Mouse (Mus musculus) embryonic facial prominence, embryonic 11.5 days (tissue): ENCODE data around the gene Snu13. TPM values are rescaled to one million over a fixed set of nuclear protein-coding genes. Genes with fewer than 3 reads are reported as not detected.

ENCODE experiments used
- ATAC-seq: fragments of 200-750 bp; cut with Nextera tagmentation; replicated peaks from 2 replicates; pipeline ENCODE4 v1.8.0; 2017; ENCODE audit warnings: low read depth; ENCODE audit not compliant: insufficient number of reproducible peaks, low FRiP score, low TSS enrichment
- DNase-seq: peaks from one replicate; pipeline ENCODE4 v3.0.0-alpha.2; 2015; ENCODE audit warnings: low spot score
- H3K27ac ChIP-seq: fragments of 300-500 bp; sonication (generic); replicated peaks from 2 replicates; pipeline ENCODE4 v1.5.1; 2014; ENCODE audit warnings: mild to moderate bottlenecking, low read depth, low read length, control low read depth
- H3K27me3 ChIP-seq: fragments of 300-500 bp; sonication (generic); 2 replicates; pipeline ENCODE4 v1.6.1; 2014; ENCODE audit warnings: mild to moderate bottlenecking, low read length, moderate library complexity, mixed read lengths; ENCODE audit not compliant: control insufficient read depth, insufficient read depth
- H3K36me3 ChIP-seq: fragments of 300-500 bp; sonication (generic); replicated peaks from 2 replicates; pipeline ENCODE4 v1.6.1; 2014; ENCODE audit warnings: low read depth, mild to moderate bottlenecking, low read length, moderate library complexity, mixed read lengths; ENCODE audit not compliant: control insufficient read depth, insufficient read depth
- H3K4me1 ChIP-seq: fragments of 300-500 bp; sonication (generic); 2 replicates; pipeline ENCODE4 v1.6.1; 2014; ENCODE audit warnings: low read length, mixed read lengths; ENCODE audit not compliant: control insufficient read depth, insufficient read depth
- H3K4me2 ChIP-seq: fragments of 300-500 bp; sonication (generic); 2 replicates; pipeline ENCODE4 v1.6.1; 2014; ENCODE audit warnings: low read depth, mild to moderate bottlenecking, control low read depth, low read length, moderate library complexity
- H3K4me3 ChIP-seq: fragments of 300-500 bp; sonication (generic); 2 replicates; pipeline ENCODE4 v1.5.1; 2014; ENCODE audit warnings: low read depth, low read length, control low read depth
- H3K9ac ChIP-seq: fragments of 300-500 bp; sonication (generic); replicated peaks from 2 replicates; pipeline ENCODE4 v1.6.1; 2014; ENCODE audit warnings: mild to moderate bottlenecking, control low read depth, low read length
- H3K9me3 ChIP-seq: fragments of 300-500 bp; sonication (generic); replicated peaks from 2 replicates; pipeline ENCODE4 v1.6.1; 2016; ENCODE audit warnings: mild to moderate bottlenecking, low read length, inconsistent platforms, mixed read lengths; ENCODE audit not compliant: control insufficient read depth
- WGBS: fragments of 180-500 bp; shearing (Covaris S2); extraction: QIAGEN DNeasy Blood & Tissue Kit; methylation state at CpG from one replicate; pipeline ENCODE4 v1.1.7; 2014; 5-methylcytosine and 5-hydroxymethylcytosine counted together
- polyA plus RNA-seq: library from polyadenylated mRNA; unstranded; fragments of >200 nt; fragmentation: Nextera tagmentation; extraction: Ambion mirVana; gene quantifications from 2 replicates; pipeline ENCODE4 v1.2.1, GENCODE M21; 2014

Gene Snu13
- polyA plus RNA-seq = 342 and 357 TPM in 2 replicates

DNA sequence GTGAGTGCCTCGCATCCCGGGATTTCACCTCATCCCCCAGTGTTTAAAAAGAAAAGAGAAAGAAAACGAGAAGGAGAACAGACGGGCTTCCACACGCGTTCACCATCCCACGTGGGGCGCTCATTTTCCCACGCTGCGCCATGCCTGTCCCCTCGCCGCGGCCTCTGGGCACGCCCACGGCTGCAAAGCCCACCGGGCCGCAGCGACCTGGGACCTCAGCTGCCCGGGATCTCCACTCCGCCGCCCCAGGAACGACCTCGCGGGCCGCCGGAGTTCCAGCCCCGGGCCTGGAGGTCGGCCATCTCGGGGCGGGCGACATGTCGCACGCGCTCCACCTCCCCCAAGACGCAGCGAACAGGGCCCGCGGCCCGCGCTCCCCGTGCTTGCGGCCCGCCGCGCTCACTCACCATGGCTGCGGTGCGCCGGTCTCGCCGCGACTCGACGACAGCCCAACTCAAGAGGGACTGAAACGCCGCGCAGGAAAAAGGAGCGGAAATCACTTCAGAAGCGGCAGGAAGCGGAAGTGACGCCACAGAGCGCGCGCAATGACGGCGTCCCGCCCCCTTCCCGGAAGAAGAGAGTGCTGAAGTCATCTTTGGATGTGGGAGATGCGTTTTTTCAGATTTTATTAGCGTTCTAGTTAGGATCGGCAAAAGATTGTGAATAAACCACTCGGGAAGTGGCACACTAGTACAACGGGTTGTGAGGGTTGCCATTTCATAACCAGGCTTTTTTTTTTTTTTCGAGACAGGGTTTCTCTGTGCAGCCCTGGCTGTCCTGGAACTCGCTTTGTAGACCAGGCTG lies at the start of gene Snu13:
Gene Snu13, minus strand, starts transcription at position 519 of the 804 bp plus-strand sequence.
- peak within 1 kb of the TSS; percentile 83 for H3K27ac ChIP-seq
- DNase-seq (peak; percentile 94), ATAC-seq (peak; percentile 49)
- WGBS = under 1% methylated on average over 74 of the region's 74 CpGs
- peaks cover 3% of the 10 kb centered on the region for H3K4me1 ChIP-seq
- peak within 1 kb of the TSS; percentile 97 for H3K9ac ChIP-seq
- peaks cover 3% of the 10 kb centered on the region; the same call in 1 of the 2 replicates for H3K36me3 ChIP-seq
- peak within 1 kb of the TSS; percentile 94 for H3K4me2 ChIP-seq
- peak within 1 kb of the TSS; percentile 99 for H3K4me3 ChIP-seq
- H3K27me3 ChIP-seq = no peaks in the 10 kb centered on the region
- H3K9me3 ChIP-seq = no peaks in the 10 kb centered on the region

DNA sequence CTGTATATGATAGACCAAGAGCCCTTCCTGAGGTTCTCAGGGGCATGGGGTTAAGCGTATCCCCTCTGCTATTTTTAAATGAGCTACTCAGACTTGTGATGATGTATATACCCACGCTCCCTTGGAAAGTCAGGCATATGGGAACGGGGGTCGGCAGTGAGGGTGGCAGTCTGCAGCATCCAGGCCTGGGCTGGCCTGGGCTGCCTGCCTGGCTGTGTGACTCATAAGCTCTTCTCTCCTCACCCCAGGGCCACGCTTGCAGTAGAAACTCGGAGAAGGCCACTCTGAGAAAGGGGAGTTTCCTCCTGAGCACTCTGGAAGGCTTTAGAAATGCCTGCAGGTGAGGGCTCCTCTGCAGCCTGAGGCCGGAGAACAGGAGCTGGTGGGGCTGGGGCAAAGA lies 43.7 kb upstream of the Snu13 start:
- Histone ChIP-seq H3K27me3 (no peaks in the 10 kb centered on the region), H3K27ac (no peak overlapping the region), H3K4me2 (no peak overlapping the region), H3K4me3 (no peak overlapping the region), H3K9ac (no peak overlapping the region), H3K4me1 (no peaks in the 10 kb centered on the region), H3K36me3 (no peaks in the 10 kb centered on the region), H3K9me3 (no peaks in the 10 kb centered on the region)
- ATAC-seq (no peak), DNase-seq (no peak)
- WGBS = 78% methylated on average over 7 of the region's 7 CpGs

DNA sequence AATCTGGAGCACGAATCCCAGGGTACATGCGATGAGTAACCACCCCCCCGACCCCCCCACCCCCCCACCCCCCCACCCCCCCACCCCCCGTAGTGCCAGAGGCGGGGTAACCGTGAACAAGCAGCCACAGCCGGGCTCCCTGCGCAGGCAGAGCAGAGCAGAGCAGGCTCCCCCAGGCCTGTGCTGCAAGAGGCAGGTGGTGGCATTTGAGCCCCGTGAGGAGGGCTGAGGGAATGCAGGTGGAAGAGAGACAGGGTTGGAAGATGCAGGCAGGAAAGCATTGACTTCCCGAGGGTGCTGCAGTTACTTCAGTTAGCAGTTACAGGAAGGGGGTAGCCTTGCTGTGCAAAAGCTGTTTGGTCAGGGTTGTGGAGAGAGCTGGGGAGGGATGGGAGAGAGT lies 39.9 kb upstream of the Snu13 start:
- ATAC-seq = no peak
- 8% methylated on average over 10 of the region's 10 CpGs for WGBS
- Histone ChIP-seq H3K4me2 (no peak overlapping the region), H3K9ac (no peak overlapping the region), H3K9me3 (no peaks in the 10 kb centered on the region), H3K4me3 (no peak overlapping the region), H3K4me1 (no peaks in the 10 kb centered on the region), H3K27me3 (no peaks in the 10 kb centered on the region), H3K36me3 (no peaks in the 10 kb centered on the region), H3K27ac (no peak overlapping the region)
- DNase-seq = peak; percentile 38

DNA sequence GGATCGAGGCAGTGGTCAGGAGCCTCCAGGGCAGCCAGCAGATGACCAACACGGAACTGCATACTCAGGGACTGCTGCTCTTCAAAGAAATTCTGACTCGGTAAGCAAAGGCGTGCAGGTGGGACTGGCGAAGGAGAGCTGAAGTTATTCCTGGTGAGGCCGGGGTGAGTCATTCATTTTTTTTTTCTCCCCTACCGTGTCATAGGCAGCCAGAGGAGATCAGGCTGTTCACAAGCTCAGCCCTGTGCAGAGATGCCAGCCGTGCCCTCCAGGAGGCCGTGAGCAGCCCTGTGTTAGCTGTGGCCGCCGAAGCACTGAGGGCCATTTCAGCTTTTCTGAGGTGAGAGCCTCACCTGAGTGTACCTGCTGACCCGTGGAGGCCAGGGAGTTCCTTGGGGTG lies 38.7 kb upstream of the Snu13 start:
- H3K4me3 ChIP-seq = no peak overlapping the region

DNA sequence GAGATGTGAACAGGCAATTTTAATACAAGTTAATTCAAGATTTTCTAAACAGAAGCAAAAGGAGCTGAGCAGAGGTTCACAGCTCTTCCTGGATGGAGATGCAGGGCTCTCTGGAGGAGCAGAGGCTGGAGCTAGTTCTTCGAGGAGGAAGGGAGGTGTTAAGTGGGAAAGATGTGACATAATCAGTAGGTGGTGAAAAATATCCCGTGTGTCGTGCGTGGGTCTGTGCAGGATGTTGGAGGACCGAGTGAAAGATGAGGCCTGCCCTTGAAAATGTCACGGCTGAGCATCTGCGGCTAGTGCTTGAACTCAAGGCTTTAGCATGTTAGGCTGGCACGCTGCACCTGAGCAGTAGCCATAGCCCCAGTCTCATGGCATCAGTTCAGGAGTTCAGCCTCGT lies 38.2 kb upstream of the Snu13 start:
- Histone ChIP-seq H3K4me2 (no peak overlapping the region), H3K4me1 (no peaks in the 10 kb centered on the region)
- whole genome bisulfite sequencing = 87% methylated on average over 9 of the region's 9 CpGs

More for the DNA sequence above, 38.7 kb upstream of the Snu13 start:
- Histone ChIP-seq H3K27ac (no peak overlapping the region), H3K27me3 (no peaks in the 10 kb centered on the region), H3K9ac (no peak overlapping the region), H3K36me3 (no peaks in the 10 kb centered on the region), H3K4me1 (no peaks in the 10 kb centered on the region), H3K4me2 (no peak overlapping the region), H3K9me3 (no peaks in the 10 kb centered on the region)
- DNase-seq (no peak), ATAC-seq (no peak)
- WGBS = 82% methylated on average over 12 of the region's 12 CpGs

GRCm38 (mm10) chr15:82081161-82081560 lies 33.8 kb upstream of the Snu13 start:
- H3K27ac ChIP-seq = no peak overlapping the region
- H3K9me3 ChIP-seq = no peaks in the 10 kb centered on the region
- no peaks in the 10 kb centered on the region for H3K27me3 ChIP-seq
- no peak overlapping the region for H3K4me3 ChIP-seq
- H3K9ac ChIP-seq = no peak overlapping the region
- DNase-seq = peak; percentile 29
- 0 out of 2 replicates have a peak, but pooled peaks have one; percentile 39 for ATAC-seq
- H3K4me1 ChIP-seq = no peaks in the 10 kb centered on the region
- H3K4me2 ChIP-seq = no peak overlapping the region
- H3K36me3 ChIP-seq = no peaks in the 10 kb centered on the region
- 36% methylated on average over 7 of the region's 7 CpGs for WGBS

More for the DNA sequence above, 38.2 kb upstream of the Snu13 start:
- no peaks in the 10 kb centered on the region for H3K36me3 ChIP-seq
- ATAC-seq (no peak), DNase-seq (no peak)
- H3K9ac ChIP-seq = no peak overlapping the region
- H3K9me3 ChIP-seq = no peaks in the 10 kb centered on the region
- H3K27me3 ChIP-seq = no peaks in the 10 kb centered on the region
- no peak overlapping the region for H3K27ac ChIP-seq
- H3K4me3 ChIP-seq = no peak overlapping the region

GRCm38 (mm10) chr15:82079883-82080282 lies 32.5 kb upstream of the Snu13 start:
- no peaks in the 10 kb centered on the region for H3K9me3 ChIP-seq
- 54% methylated on average over 10 of the region's 10 CpGs for WGBS
- H3K4me1 ChIP-seq = no peaks in the 10 kb centered on the region
- ATAC-seq (no peak), DNase-seq (peak; percentile 35)
- no peak overlapping the region for H3K9ac ChIP-seq
- H3K27me3 ChIP-seq = no peaks in the 10 kb centered on the region
- H3K4me3 ChIP-seq = no peak overlapping the region
- no peaks in the 10 kb centered on the region for H3K36me3 ChIP-seq
- H3K4me2 ChIP-seq = no peak overlapping the region
- no peak overlapping the region for H3K27ac ChIP-seq

- no peak for DNase-seq
- Histone ChIP-seq H3K27me3 (peaks cover 13% of the 10 kb centered on the region), H3K27ac (no peak overlapping the region), H3K4me1 (no peaks in the 10 kb centered on the region; the same call in 1 of the 2 replicates), H3K36me3 (no peaks in the 10 kb centered on the region), H3K9me3 (no peaks in the 10 kb centered on the region), H3K4me2 (no peak overlapping the region), H3K9ac (no peak overlapping the region), H3K4me3 (no peak overlapping the region)
- no peak for ATAC-seq
- WGBS = 86% methylated on average over 7 of the region's 7 CpGs
Measured at GRCm38 (mm10) chr15:82073490-82073889, 26.1 kb upstream of the Snu13 start.
